In genomic region chr13:30658201-30658996, GRCm38 (mm10) we compare ENCODE assay signal across 1 mouse cellular context.
TF ChIP-seq lines count a peak whose summit lies in the region.

No protein-coding gene starts in this region.

TF ChIP-seq in CH12.LX, 34 proteins besides CTCF, POLR2A, EP300 and RAD21 (continued from another document):
- TF ChIP-seq POLR2AphosphoS2 (IDR thresholded peaks at IDR 0.05; ENCODE audit: low read depth, low read length) = no peak
- no peak for TF ChIP-seq JUND (conservative IDR thresholded peaks at IDR 0.05; ENCODE audit: low read depth, low read length)
- no peak for TF ChIP-seq GABPA (IDR thresholded peaks at IDR 0.05; ENCODE audit: insufficient replicate concordance, low read depth, low read length)
- no peak for TF ChIP-seq ZNF384 (IDR thresholded peaks at IDR 0.05; ENCODE audit: low read depth, low read length)
- no peak for TF ChIP-seq MYC (IDR thresholded peaks at IDR 0.05; ENCODE audit: low read depth, low read length)
- TF ChIP-seq JUN (IDR thresholded peaks at IDR 0.05; ENCODE audit: insufficient read depth, low read depth, low read length) = no peak
- no peak for TF ChIP-seq TCF12 (IDR thresholded peaks at IDR 0.05; ENCODE audit: low read depth, low read length)
- TF ChIP-seq UBTF (IDR thresholded peaks at IDR 0.05; ENCODE audit: low read depth, low read length) = no peak
- no peak for TF ChIP-seq NELFE (IDR thresholded peaks at IDR 0.05; ENCODE audit: low read depth, low read length)
- no peak for TF ChIP-seq NRF1 (IDR thresholded peaks at IDR 0.05; ENCODE audit: low read depth, low read length)
- TF ChIP-seq MEF2A (IDR thresholded peaks at IDR 0.05; ENCODE audit: borderline replicate concordance, low read depth, low read length) = peak; percentile 39; the same call in 1 of the 2 replicates
- no peak for TF ChIP-seq MAX (IDR thresholded peaks at IDR 0.05; ENCODE audit: low read length)
